Mouse (Mus musculus) lung, postnatal 0 days (tissue): ENCODE data around the gene Gm26938.

Experiments used
- CTCF ChIP-seq: IDR thresholded peaks from 2 replicates; pipeline ENCODE4 v1.5.1; 2016; ENCODE audit warnings: antibody characterized with exemption, mild to moderate bottlenecking
- EP300 ChIP-seq: IDR thresholded peaks from 2 replicates; pipeline ENCODE4 v1.6.1; 2016; ENCODE audit warnings: antibody characterized with exemption, mild to moderate bottlenecking, control low read depth

DNA sequence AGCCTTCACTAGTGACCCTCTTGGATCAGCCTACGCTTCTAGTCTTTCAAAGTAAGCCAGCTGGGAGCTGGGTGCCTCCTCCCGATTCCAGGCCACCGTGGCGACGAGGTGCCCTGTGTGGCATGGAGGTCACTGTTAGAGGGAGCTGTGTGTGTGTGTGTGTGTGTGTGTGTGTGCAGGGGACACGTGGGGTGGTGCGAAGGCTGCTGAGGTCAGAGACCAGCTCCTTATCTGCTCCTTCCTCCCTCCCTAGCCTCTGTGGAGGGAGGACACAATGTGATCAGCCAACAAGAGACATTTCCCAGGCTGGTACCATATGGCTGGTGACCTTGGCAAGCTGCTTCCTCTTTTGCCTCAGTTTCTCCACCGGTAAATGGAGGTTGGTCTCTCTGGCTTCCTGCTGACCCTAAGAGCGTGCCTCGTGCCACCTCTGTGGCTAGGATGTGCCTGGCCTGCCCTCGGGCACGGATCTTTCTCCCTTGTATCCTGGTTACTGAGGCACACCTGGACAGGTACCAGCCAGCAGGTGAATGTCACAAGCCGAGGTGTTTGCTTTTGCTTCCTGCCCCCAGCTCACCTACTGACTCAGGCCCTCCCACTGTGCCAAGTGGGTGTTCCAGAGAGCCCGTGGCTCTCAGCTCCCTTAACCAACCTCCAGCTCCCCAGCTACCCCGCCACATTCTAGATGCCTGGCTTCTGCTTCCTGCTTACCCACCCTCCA is 14.4 kb downstream of the Gm26938 start:
- TF ChIP-seq CTCF: no peak
- TF ChIP-seq EP300: no peak
